Mouse (Mus musculus) layer of hippocampus, adult 9-10 months (tissue): Measurements from ENCODE around the gene Bcl7c.

Experiments
- DNase-seq: peaks from one replicate; pipeline ENCODE4 v3.0.0; 2022; ENCODE audit warnings: low spot score

Gene Bcl7c

GRCm38 (mm10) chr7:127685304-127686018 is 23.3 kb downstream of the Bcl7c start:
- DNase-seq, result no peak

GRCm38 (mm10) chr7:127681888-127682553 is 26.7 kb downstream of the Bcl7c start:
- no peak for DNase-seq

- no peak for DNase-seq
These were observed 28.2 kb downstream of the Bcl7c start for GRCm38 (mm10) chr7:127680541-127680940.

- no peak for DNase-seq
These were observed 29.9 kb downstream of the Bcl7c start for GRCm38 (mm10) chr7:127678811-127679210.

- no peak for DNase-seq
These were observed 31.1 kb downstream of the Bcl7c start for GRCm38 (mm10) chr7:127677609-127678008.

- no peak for DNase-seq
These were observed 31.7 kb downstream of the Bcl7c start for GRCm38 (mm10) chr7:127677077-127677476.

GRCm38 (mm10) chr7:127675391-127675811 is 33.3 kb downstream of the Bcl7c start:
- DNase-seq, result no peak

- peak; percentile 96 for DNase-seq
These were observed 33.8 kb downstream of the Bcl7c start for GRCm38 (mm10) chr7:127674977-127675376.

- no peak for DNase-seq
These were observed 36.0 kb downstream of the Bcl7c start for GRCm38 (mm10) chr7:127672776-127673175.

GRCm38 (mm10) chr7:127671880-127672774 is 36.6 kb downstream of the Bcl7c start:
- DNase-seq, result no peak

GRCm38 (mm10) chr7:127667171-127667570 is 41.6 kb downstream of the Bcl7c start:
- no peak for DNase-seq

GRCm38 (mm10) chr7:127666679-127667078 is 42.1 kb downstream of the Bcl7c start:
- DNase-seq, result no peak

- no peak for DNase-seq
These were observed 42.6 kb downstream of the Bcl7c start for GRCm38 (mm10) chr7:127666066-127666654.

- no peak for DNase-seq
These were observed 45.8 kb downstream of the Bcl7c start for GRCm38 (mm10) chr7:127662926-127663325.

GRCm38 (mm10) chr7:127661833-127662232 is 46.9 kb downstream of the Bcl7c start:
- no peak for DNase-seq

GRCm38 (mm10) chr7:127660882-127661281 is 47.9 kb downstream of the Bcl7c start:
- DNase-seq, result no peak

GRCm38 (mm10) chr7:127656946-127657345 is 51.8 kb downstream of the Bcl7c start:
- no peak for DNase-seq

- no peak for DNase-seq
These were observed 54.4 kb downstream of the Bcl7c start for GRCm38 (mm10) chr7:127654318-127654717.

GRCm38 (mm10) chr7:127652050-127652449 is 56.7 kb downstream of the Bcl7c start:
- DNase-seq, result no peak

- no peak for DNase-seq
These were observed 57.1 kb downstream of the Bcl7c start for GRCm38 (mm10) chr7:127651624-127652023.

- DNase-seq, result no peak
These were observed 59.5 kb downstream of the Bcl7c start for GRCm38 (mm10) chr7:127649206-127649605.

GRCm38 (mm10) chr7:127648516-127649201 is 60.1 kb downstream of the Bcl7c start:
- no peak for DNase-seq
